Mouse (Mus musculus): ENCODE measurements around the gene Sorcs3. TPM values are rescaled to one million over a fixed set of nuclear protein-coding genes. Genes with fewer than 3 reads are reported as not detected.

Gene Sorcs3
- total RNA-seq, 2 experiments from 2014 or later, result 37.6 to 38.1 TPM

- peak; percentile 50 to 60 for DNase-seq (ENCODE audit: low spot score in 2 of 2)
Observed at GRCm38 (mm10) chr19:48368056-48368455, 162.2 kb downstream of the Sorcs3 start.

- DNase-seq (ENCODE audit: low spot score in 2 of 2), result no peak
Observed at GRCm38 (mm10) chr19:48371787-48372186, 166.0 kb downstream of the Sorcs3 start.

GRCm38 (mm10) chr19:48378006-48378540 lies 172.2 kb downstream of the Sorcs3 start:
- no peak for DNase-seq (ENCODE audit: low spot score in 2 of 2)

- DNase-seq (ENCODE audit: low spot score in 2 of 2), result peak; percentile 59 to 63
Observed at GRCm38 (mm10) chr19:48391551-48391950, 185.7 kb downstream of the Sorcs3 start.

GRCm38 (mm10) chr19:48404774-48405495 lies 199.1 kb downstream of the Sorcs3 start:
- DNase-seq (ENCODE audit: low spot score in 2 of 2), result no peak

GRCm38 (mm10) chr19:48408221-48408620 lies 202.4 kb downstream of the Sorcs3 start:
- DNase-seq (ENCODE audit: low spot score in 2 of 2), result no peak

- peak in 1 of 2 experiments; percentile 16 for DNase-seq (ENCODE audit: low spot score in 2 of 2)
Observed at GRCm38 (mm10) chr19:48411332-48411731, 205.5 kb downstream of the Sorcs3 start.

- peak; percentile 51 to 67 for DNase-seq (ENCODE audit: low spot score in 2 of 2)
Observed at GRCm38 (mm10) chr19:48413836-48414235, 208.0 kb downstream of the Sorcs3 start.

- DNase-seq (ENCODE audit: low spot score in 2 of 2), result no peak
Observed at GRCm38 (mm10) chr19:48418356-48418755, 212.5 kb downstream of the Sorcs3 start.

- no peak for DNase-seq (ENCODE audit: low spot score in 2 of 2)
Observed at GRCm38 (mm10) chr19:48429263-48429662, 223.4 kb downstream of the Sorcs3 start.

GRCm38 (mm10) chr19:48429755-48430154 lies 223.9 kb downstream of the Sorcs3 start:
- DNase-seq (ENCODE audit: low spot score in 2 of 2), result no peak

GRCm38 (mm10) chr19:48430328-48430727 lies 224.5 kb downstream of the Sorcs3 start:
- DNase-seq (ENCODE audit: low spot score in 2 of 2), result no peak

- no peak for DNase-seq (ENCODE audit: low spot score in 2 of 2)
Observed at GRCm38 (mm10) chr19:48438450-48438849, 232.6 kb downstream of the Sorcs3 start.

GRCm38 (mm10) chr19:48461141-48461540 lies 255.3 kb downstream of the Sorcs3 start:
- no peak for DNase-seq (ENCODE audit: low spot score in 2 of 2)

GRCm38 (mm10) chr19:48462426-48462825 lies 256.6 kb downstream of the Sorcs3 start:
- DNase-seq (ENCODE audit: low spot score in 2 of 2), result no peak

GRCm38 (mm10) chr19:48463494-48463893 lies 257.7 kb downstream of the Sorcs3 start:
- DNase-seq (ENCODE audit: low spot score in 2 of 2), result peak; percentile 21 to 47

- DNase-seq (ENCODE audit: low spot score in 2 of 2), result no peak
Observed at GRCm38 (mm10) chr19:48467471-48467870, 261.6 kb downstream of the Sorcs3 start.

GRCm38 (mm10) chr19:48469791-48470410 lies 264.1 kb downstream of the Sorcs3 start:
- DNase-seq (ENCODE audit: low spot score in 2 of 2), result no peak

- no peak for DNase-seq (ENCODE audit: low spot score in 2 of 2)
Observed at GRCm38 (mm10) chr19:48471927-48472326, 266.1 kb downstream of the Sorcs3 start.

- no peak for DNase-seq (ENCODE audit: low spot score in 2 of 2)
Observed at GRCm38 (mm10) chr19:48475784-48476410, 270.1 kb downstream of the Sorcs3 start.

GRCm38 (mm10) chr19:48478864-48479263 lies 273.0 kb downstream of the Sorcs3 start:
- DNase-seq (ENCODE audit: low spot score in 2 of 2), result no peak

- DNase-seq (ENCODE audit: low spot score in 2 of 2), result no peak
Observed at GRCm38 (mm10) chr19:48482946-48483345, 277.1 kb downstream of the Sorcs3 start.
